Mouse (Mus musculus) kidney, adult 18-20 months (tissue): Measurements from ENCODE around the gene Eml5.

Source experiments
- DNase-seq: peaks from one replicate; pipeline ENCODE4 v3.0.0; 2021

Gene Eml5

GRCm38 (mm10) chr12:98900881-98901801, at the start of gene Eml5:
Gene Eml5, minus strand, starts transcription at chr12:98901484.
- DNase-seq, result peak; percentile 87

GRCm38 (mm10) chr12:98932856-98933255, 31.6 kb upstream of the Eml5 start:
- no peak for DNase-seq

- no peak for DNase-seq
Measured at GRCm38 (mm10) chr12:98932441-98932840, 31.2 kb upstream of the Eml5 start.

- no peak for DNase-seq
Measured at GRCm38 (mm10) chr12:98931174-98931573, 29.9 kb upstream of the Eml5 start.

GRCm38 (mm10) chr12:98920194-98920991, 19.1 kb upstream of the Eml5 start, which contains the start of gene Ttc8:
Gene Ttc8, plus strand, starts transcription at chr12:98920574.
- peak; percentile 93 for DNase-seq

- no peak for DNase-seq
Measured at GRCm38 (mm10) chr12:98910096-98910495, 8.8 kb upstream of the Eml5 start.

- DNase-seq, result no peak
Measured at GRCm38 (mm10) chr12:98905466-98905865, 4.2 kb upstream of the Eml5 start.

- no peak for DNase-seq
Measured at GRCm38 (mm10) chr12:98900341-98900880, 873 bp downstream of the Eml5 start.

- DNase-seq, result no peak
Measured at GRCm38 (mm10) chr12:98899676-98900075, 1.6 kb downstream of the Eml5 start.

- DNase-seq, result no peak
Measured at GRCm38 (mm10) chr12:98896761-98897160, 4.5 kb downstream of the Eml5 start.

GRCm38 (mm10) chr12:98884515-98884914, 16.8 kb downstream of the Eml5 start:
- no peak for DNase-seq

GRCm38 (mm10) chr12:98881796-98882195, 19.5 kb downstream of the Eml5 start:
- no peak for DNase-seq

- DNase-seq, result no peak
Measured at GRCm38 (mm10) chr12:98878693-98879092, 22.6 kb downstream of the Eml5 start.

GRCm38 (mm10) chr12:98875216-98875615, 26.1 kb downstream of the Eml5 start:
- DNase-seq, result no peak

- DNase-seq, result no peak
Measured at GRCm38 (mm10) chr12:98872836-98873235, 28.4 kb downstream of the Eml5 start.

- DNase-seq, result no peak
Measured at GRCm38 (mm10) chr12:98863436-98863835, 37.8 kb downstream of the Eml5 start.

- no peak for DNase-seq
Measured at GRCm38 (mm10) chr12:98860316-98860715, 41.0 kb downstream of the Eml5 start.

GRCm38 (mm10) chr12:98850767-98851166, 50.5 kb downstream of the Eml5 start:
- peak; percentile 76 for DNase-seq

GRCm38 (mm10) chr12:98844774-98845173, 56.5 kb downstream of the Eml5 start:
- DNase-seq, result no peak

- DNase-seq, result no peak
Measured at GRCm38 (mm10) chr12:98840135-98840534, 61.1 kb downstream of the Eml5 start.

GRCm38 (mm10) chr12:98837940-98838339, 63.3 kb downstream of the Eml5 start:
- no peak for DNase-seq

- no peak for DNase-seq
Measured at GRCm38 (mm10) chr12:98835466-98835865, 65.8 kb downstream of the Eml5 start.

GRCm38 (mm10) chr12:98834879-98835278, 66.4 kb downstream of the Eml5 start:
- DNase-seq, result no peak
